Mouse (Mus musculus): ENCODE results near the gene Olfr354. TPM values are rescaled to one million over a fixed set of nuclear protein-coding genes. Genes with fewer than 3 reads are reported as not detected.

Olfr354 gene
- not detected for total RNA-seq (2023)

GRCm38 (mm10) chr2:36905380-36905779 lies at the start of gene Olfr354:
Gene Olfr354, plus strand, starts transcription at chr2:36905680.

GRCm38 (mm10) chr2:36862560-36862959 lies 42.9 kb upstream of the Olfr354 start, which contains the start of gene Olfr351:
Gene Olfr351, minus strand, starts transcription at chr2:36862660.

GRCm38 (mm10) chr2:36868160-36868559 lies 37.3 kb upstream of the Olfr354 start, which contains the start of gene Olfr352:
Gene Olfr352, plus strand, starts transcription at chr2:36868460.

GRCm38 (mm10) chr2:36892836-36893235 lies 12.6 kb upstream of the Olfr354 start, which contains the start of gene Olfr353:
Gene Olfr353, minus strand, starts transcription at chr2:36892936.

GRCm38 (mm10) chr2:36928797-36929196 lies 23.3 kb downstream of the Olfr354 start, which contains the start of gene Olfr355:
Gene Olfr355, minus strand, starts transcription at chr2:36928897.

GRCm38 (mm10) chr2:36936821-36937220 lies 31.3 kb downstream of the Olfr354 start, which contains the start of gene Olfr356:
Gene Olfr356, plus strand, starts transcription at chr2:36937121.

Other genes with a start within 250 kb of the Olfr354 start
- not detected for gene Olfr346, start 219.9 kb upstream of the Olfr354 start, total RNA-seq (2023)
- not detected for gene Olfr347, start 173.8 kb upstream of the Olfr354 start, total RNA-seq (2023)
- not detected for gene Olfr348, start 121.4 kb upstream of the Olfr354 start, total RNA-seq (2023)
- not detected for gene Olfr50, start 115.1 kb upstream of the Olfr354 start, total RNA-seq (2023)
- not detected for gene Olfr3, start 88.6 kb upstream of the Olfr354 start, total RNA-seq (2023)
- gene Olfr350, start 59.4 kb upstream of the Olfr354 start, total RNA-seq (2023): not detected
- gene Olfr351, start 43.0 kb upstream of the Olfr354 start, total RNA-seq (2023): 0.18 TPM
- gene Olfr352, start 37.2 kb upstream of the Olfr354 start, total RNA-seq (2023): not detected
- gene Olfr353, start 12.7 kb upstream of the Olfr354 start, total RNA-seq (2023): not detected
- gene Olfr355, start 23.2 kb downstream of the Olfr354 start, total RNA-seq (2023): not detected
- gene Olfr356, start 31.4 kb downstream of the Olfr354 start, total RNA-seq (2023): not detected
- not detected for gene Olfr357, start 88.1 kb downstream of the Olfr354 start, total RNA-seq (2023)
- not detected for gene Olfr358, start 103.7 kb downstream of the Olfr354 start, total RNA-seq (2023)
- gene Olfr360, start 160.1 kb downstream of the Olfr354 start, total RNA-seq (2023): not detected
- gene Olfr361, start 183.6 kb downstream of the Olfr354 start, total RNA-seq (2023): not detected
- not detected for gene Olfr362, start 212.2 kb downstream of the Olfr354 start, total RNA-seq (2023)
- not detected for gene Olfr364-ps1, start 233.6 kb downstream of the Olfr354 start, total RNA-seq (2023)

Data from CD8-positive naive resting alpha-beta T cell, adult 57 days (primary cell).